Mouse (Mus musculus): Measurements from ENCODE around the gene Slc35b2. TPM values are rescaled to one million over a fixed set of nuclear protein-coding genes. Genes with fewer than 3 reads are reported as not detected.

Gene Slc35b2
- 10 to 100 TPM; 27.7 to 33.8 TPM for polyA plus RNA-seq (2017; shearing (Covaris generic))

DNA sequence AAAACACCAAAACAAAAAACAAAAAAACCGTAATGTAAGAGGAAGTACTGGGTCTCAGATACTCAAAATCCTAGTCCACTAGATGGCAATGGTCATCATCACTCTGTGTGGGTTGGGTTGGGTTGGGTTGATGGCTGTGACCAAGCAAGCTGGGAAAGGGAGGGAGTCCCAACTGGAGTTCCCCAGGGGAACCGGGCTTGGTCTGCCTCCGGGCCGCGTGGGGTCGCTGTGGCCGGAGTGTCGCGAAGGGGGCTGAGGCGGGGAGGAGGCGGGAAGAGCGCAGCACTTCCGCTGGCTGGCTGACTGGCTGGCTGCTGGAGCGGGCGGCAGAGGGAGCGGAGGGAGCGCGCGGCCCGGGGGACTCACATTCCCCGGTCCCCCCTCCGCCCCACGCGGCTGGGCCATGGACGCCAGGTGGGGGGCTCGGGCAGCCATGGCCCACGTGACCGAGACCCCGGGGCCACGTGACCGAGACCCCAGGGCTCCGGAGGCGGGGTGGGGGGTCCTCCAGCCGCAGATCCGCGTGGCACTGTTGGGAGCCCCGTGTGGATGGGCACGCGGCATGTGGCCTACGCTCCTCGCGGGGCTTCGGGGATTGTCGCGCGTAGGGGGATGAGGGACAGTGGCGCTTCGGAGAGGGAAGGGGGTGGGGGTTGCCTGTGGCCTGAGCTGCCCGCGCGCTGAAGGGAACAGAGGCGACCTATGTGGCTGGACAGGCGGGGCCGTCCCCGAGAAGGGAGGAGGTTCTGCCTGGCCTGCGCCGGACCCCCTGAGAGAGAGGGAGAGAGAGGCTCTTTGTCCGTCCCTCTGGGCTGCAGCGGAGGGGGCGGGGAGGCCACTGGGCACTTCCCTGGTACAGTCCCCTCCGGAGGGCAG lies at the start of gene Slc35b2:
Gene Slc35b2, plus strand, starts transcription at position 220 of the 876 bp plus-strand sequence.
- ATAC-seq = peak; percentile 76

DNA sequence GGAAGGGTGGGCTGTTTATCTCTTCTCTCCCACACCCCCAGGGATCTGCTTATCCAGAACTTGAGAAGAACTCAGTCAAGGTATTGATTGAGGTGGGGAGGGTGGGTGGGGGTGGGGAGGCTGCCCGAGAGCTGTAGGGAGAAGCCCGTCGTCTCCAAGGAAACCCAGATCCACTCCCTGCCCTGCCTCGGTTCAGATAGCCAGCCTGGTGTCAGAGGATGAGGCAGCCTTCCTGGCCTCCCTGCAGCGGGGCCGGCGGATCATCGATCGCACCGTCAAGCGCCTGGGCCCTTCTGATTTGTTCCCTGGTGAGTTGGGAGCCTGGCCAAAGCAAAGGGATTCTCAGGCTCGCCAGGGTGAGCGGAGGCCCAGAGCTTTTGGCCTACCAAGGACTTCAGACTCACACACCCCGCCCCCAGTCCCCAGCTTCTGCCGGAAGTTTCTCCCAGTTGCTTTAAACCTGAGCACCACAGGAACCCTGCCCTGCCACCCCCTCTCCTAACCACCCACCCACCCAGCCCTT lies 48.4 kb upstream of the Slc35b2 start:
- no peak for ATAC-seq

DNA sequence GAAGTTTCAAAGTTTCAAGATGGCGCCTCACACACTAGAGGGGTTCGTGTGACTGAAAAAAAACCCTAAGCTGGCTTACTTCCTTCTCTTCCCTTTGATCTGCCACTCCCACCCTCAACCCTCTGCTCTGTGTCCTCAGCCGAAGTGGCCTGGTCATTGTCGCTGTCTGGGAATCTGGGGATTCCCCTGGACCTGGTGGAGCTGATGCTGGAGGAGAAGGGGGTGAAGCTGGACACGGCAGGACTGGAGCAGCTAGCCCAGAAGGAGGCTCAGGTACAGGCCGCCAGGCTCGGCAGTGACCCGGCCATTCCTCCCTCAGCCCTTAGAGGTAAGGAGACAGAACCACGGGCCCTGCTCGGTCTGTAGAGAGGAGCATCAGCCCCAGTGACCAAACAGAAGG lies 47.9 kb upstream of the Slc35b2 start:
- ATAC-seq = no peak

DNA sequence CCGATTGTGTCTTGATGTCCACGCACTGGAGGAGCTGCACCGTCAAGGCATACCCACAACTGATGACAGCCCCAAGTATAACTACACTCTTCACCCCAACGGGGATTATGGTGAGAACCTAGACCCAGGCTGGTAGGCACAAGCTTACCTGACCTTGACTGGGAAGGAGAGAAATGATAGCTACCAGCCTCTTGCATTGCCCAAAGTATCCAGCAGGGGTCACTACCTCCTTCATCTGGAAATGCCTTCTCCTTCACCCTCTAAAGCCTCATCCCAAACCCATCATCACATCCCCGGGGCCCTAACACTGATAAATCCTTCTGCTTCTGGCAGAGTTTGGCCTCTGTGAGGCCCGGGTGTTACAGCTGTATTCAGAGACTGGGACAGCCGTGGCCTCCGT lies 47.2 kb upstream of the Slc35b2 start:
- peak; percentile 65 for ATAC-seq

DNA sequence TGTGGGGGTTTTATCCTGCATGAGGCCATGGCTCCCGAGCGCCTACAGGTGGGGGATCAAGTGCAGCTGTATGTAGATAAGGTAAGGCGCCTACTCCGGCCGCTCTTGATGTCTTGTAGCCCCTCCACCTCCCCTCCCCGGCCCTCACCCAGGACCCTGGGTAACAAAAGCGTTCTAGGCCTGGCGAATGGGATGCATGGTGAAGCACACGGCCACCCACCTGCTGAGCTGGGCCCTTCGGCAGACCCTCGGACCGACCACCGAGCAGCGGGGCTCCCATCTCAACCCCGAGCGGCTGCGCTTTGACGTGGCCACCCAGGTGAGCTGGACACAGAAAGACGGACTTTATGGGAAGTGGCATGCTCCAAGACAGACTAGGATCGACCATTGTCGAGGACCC lies 46.5 kb upstream of the Slc35b2 start:
- no peak for ATAC-seq

DNA sequence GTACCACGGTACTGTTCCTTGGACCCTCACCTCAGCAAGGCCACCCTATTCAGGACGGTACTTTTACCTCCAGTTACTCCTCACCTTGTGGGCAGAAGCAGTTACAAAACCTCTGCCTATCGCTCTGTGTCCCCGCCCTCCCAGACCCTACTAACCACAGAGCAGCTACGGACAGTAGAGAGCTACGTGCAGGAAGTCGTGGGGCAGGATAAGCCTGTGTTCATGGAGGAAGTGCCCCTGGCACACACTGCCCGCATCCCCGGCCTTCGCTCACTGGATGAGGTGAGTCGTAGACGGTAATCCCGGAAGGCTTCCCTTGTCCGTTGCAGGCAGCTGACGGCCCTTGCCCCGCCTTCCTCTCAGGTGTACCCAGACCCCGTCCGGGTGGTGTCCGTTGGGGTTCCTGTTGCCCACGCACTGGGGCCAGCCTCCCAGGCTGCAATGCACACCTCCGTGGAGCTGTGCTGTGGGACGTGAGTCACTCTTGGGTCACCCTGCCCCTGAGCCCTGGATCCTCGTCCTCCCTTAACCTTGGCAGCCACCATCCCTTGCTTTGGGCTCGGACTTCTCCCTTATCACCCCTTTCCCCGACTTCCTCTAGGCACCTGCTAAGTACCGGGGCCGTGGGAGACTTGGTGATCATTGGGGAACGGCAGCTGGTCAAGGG lies 46.0 kb upstream of the Slc35b2 start:
- ATAC-seq = no peak

DNA sequence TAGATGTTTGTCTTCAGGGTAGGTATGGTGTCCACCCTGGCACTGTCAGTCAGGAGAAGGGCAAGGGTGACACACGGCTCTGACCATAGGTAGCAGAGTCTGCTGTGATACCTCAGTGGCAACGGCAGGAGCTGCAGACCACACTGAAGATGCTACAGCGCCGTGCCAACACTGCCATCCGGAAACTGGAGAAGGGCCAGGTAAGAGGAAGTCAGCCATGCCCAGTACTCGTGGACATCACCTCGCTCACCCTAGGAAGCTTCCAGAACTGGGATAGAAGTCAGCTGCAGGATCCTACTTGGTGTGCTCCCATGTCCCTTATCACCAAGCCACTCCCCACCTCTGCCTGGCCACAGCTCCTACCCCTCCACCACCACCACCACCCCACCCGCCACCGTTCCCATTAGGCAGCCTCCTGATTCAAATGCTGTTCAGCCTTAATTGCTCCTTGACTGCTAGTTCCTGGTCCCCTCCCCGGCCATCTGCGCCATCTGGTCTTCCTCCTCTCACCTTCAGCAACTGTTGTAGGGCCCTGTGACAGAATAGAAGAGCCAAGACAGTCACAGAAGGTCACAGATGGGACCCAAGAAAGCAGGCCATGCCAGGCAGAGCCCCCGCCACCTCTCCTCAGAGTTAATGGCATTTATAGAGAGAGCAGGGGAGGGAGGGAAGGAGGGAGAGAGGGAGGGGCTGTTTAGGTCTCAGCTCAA lies 44.8 kb upstream of the Slc35b2 start:
- no peak for ATAC-seq

DNA sequence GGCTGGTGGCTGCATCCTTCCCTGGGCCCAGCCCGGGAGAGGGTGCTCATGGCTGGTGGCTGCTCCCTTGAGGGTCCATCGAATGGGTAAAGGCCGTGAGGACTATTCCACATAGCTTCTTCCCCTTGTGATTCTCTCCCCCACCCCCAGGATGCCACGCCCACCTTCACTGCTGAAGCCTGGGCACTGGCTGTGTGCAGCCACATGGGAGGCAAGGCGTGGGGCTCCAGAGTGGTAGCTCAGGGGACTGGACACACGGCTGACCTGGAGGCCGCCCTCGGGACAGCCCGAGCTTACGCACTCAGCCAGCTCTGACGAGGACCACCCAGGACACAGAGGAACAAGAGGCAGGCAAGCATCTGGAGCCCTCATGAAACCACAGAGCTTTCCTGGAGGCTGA lies 43.5 kb upstream of the Slc35b2 start:
- no peak for ATAC-seq

DNA sequence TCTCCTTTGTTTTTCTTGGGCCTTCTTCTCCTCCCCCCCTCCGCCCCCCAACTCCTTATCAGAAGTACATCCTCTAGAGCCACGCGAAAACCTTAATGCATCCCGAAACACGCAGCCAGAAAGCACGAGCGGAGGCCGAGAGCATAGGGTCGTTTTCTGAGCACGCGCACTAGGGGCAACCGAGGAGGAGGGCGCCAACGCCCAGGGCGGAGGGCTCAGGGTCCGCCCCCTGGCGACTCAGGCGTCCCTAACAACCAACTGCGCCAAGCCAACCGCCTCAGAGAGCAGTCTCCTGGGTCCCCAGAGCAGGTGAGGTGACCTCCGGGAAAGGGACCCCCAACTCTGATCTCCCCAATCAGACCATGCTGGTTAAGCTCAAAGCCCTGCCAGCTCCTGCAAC lies 40.4 kb upstream of the Slc35b2 start, which contains the start of gene Tcte1:
Gene Tcte1, plus strand, starts transcription at position 172 of the 400 bp plus-strand sequence.
- no peak for ATAC-seq

DNA sequence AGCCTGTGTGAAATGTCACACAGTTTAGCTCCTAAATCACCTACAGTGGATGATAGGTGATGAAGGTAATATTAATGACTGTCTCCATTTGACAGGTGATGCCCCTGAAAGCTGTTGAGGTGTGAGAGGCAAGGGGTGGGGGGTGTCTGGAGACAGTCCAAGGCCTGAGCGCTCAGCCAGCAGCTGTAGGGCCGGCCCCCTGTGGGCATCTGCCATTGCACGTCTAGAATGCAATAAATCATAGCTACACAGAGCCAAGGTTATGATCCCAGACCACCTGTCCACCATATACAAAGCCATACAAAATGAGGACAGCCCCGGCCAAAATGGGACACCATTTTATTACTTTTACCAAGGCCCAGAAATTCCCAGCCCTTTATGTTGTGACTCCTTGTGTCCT lies 38.7 kb upstream of the Slc35b2 start:
- ATAC-seq = no peak

DNA sequence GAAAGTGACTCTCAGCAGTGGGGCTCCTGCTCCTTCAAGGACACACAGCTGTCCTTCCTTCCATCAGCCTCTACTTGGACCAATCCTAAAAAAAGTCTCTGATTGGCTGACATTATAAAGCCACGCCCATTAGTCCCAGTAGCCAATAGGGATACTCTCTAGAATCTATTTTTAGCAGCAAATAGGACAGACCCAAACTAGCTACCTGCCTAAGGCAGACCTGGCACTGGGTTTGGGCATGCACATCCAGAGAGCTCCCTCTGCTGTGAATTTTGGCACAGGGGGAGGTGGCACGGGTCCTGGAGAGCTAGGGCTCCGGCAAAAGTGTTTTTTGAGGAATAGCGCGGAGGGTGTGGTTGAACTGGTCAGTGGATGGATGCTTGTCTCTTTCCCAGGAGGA lies 37.1 kb upstream of the Slc35b2 start:
- ATAC-seq = no peak

DNA sequence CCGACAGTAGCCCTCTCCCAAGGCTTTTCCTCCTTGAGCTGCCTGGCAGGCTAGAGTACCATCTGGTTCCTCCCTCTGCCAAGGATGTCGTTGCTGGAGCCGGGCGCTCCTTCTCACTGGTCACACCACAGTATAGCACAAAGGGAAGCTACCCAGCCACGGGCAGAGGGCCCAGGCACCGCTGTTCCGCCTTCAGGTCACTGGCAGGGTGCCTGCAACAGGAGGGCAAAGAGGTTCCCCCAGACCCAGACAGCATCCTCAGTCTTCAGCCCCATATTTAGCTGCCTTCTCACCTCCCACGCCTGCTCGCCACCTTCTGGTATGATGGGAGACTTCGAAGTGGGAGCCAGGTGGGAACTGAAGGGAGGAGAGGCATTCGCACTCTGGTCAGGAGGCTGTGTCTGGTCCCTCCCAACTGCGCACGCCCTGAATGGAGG lies 33.3 kb upstream of the Slc35b2 start:
- no peak for ATAC-seq

DNA sequence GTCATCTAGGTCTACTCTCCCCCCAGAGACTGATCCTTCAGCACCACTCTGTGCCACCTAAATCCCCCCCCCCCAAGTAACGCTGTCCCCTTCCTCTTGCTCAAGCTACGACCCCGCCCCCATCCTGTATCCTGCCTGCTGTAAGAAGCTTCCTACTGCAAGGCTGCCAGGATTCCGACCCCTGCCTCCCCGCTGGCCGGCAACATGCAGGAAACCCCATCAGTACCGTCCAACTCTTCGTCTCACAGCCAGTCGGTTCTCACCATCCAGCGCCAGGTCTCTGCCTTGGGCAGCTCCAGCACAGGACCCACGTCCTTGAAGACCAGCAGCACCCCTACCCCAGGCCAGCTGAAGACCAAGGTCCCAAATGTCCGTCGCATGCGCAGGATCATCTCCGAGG lies 30.8 kb upstream of the Slc35b2 start:
- ATAC-seq = no peak

DNA sequence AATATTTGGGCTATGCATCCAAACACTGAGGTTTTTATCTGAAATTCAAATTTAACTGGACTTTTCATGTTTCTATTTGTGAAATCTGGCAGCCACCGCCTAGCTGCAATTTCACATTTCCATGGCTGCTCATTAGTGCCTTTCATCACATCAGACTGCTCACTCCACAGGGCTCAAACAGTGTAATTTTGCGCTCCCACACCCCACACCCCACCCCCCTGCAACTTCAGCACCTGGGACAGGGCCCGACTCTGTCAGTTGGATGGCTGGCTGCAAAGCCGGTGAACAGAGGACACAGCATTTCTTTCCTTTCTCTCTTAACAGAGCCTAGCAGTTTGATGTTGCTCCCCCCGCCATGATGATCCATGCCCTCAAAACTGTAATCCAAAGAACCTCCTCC lies 27.4 kb upstream of the Slc35b2 start:
- no peak for ATAC-seq

DNA sequence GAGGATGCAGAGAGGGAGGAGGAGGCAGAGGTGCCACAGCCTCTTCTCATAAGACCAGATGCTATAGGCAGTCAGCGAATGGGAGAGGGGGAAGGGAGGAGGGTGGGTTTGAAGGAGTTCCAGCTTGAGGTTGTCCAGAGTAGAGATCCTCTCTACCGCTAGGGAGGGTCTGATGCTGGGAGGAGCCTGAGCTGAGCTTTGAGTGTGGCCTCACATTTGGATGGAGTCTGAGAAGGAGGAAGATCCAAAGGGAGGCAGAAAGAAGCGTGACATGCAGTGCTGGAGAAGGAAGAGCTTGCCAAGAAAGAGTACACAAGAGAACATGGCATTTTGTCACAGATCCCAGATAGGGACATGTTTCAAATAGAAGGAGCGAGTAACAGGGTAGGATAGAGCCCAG lies 25.3 kb upstream of the Slc35b2 start:
- no peak for ATAC-seq

DNA sequence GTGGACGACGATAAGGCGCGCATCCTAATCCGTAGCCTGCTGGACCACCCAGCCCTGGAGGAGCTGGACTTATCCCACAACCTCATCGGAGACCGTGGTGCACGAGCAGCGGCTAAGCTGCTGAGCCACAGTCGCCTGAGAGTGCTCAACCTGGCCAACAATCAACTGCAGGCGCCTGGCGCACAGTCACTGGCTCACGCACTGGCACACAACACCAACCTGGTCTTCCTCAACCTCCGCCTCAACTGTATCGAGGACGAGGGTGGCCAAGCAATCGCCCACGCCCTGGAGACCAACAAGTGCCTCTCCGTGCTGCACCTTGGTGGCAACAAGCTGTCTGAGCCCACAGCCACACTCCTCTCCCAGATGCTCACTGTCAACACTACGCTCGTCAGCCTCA lies 24.0 kb upstream of the Slc35b2 start:
- no peak for ATAC-seq

DNA sequence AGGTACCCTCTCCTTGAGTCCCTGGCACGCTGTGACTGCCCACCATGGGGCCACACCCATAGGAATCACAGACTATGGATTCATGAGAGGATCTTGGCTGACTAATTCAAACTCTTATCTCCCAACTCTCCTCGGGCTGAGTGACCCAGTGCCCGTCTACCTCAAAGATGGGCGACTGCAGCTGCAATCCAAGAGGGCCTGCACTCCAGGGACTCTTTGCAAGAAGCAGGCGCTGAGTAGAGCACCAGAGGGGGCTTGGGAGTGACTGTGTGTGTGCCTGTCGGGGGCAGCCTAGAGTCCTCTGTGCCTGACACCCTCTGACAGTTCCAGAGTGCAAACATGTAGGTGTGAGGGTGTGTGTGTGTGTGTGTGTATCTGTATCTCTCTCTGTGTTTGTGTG lies 21.5 kb upstream of the Slc35b2 start:
- no peak for ATAC-seq

DNA sequence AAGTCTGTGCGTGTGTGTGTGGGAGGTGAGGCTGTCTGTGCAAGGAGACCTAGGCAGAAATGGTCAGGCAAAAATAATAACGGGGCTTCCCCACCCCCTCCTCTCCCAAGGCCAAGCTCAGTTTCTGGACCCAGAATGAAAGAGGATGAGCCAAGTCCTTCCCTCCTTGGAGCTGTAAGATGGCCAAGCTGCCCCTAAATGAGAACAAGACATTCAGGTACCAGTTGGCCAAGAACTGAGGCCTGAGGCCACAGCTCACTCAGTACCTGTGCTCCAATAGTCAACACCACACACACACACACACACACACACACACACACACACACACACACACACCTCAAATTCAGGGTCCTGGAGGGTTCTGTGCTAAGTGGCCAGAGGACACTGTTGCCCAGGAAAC lies 21.0 kb upstream of the Slc35b2 start:
- ATAC-seq = no peak

DNA sequence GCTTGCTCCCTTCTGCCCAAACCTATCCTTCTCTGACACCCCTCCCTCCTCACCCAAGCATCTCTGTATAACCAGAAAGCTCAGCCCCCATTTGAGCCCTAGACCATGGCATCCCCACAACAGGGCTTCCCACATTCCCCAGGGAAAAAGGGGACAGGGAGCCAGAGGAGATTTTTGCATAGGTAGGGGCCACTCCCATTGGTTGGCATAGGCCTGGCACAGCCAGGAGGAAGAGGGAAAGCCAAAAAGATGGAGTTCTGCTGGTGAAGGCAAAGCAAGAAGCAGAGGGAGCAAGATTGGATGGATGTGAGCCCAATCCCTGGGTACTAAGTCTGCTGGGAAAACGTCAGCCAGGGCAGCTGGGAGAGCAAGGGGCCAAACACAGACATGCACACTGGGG lies 20.6 kb upstream of the Slc35b2 start:
- no peak for ATAC-seq

DNA sequence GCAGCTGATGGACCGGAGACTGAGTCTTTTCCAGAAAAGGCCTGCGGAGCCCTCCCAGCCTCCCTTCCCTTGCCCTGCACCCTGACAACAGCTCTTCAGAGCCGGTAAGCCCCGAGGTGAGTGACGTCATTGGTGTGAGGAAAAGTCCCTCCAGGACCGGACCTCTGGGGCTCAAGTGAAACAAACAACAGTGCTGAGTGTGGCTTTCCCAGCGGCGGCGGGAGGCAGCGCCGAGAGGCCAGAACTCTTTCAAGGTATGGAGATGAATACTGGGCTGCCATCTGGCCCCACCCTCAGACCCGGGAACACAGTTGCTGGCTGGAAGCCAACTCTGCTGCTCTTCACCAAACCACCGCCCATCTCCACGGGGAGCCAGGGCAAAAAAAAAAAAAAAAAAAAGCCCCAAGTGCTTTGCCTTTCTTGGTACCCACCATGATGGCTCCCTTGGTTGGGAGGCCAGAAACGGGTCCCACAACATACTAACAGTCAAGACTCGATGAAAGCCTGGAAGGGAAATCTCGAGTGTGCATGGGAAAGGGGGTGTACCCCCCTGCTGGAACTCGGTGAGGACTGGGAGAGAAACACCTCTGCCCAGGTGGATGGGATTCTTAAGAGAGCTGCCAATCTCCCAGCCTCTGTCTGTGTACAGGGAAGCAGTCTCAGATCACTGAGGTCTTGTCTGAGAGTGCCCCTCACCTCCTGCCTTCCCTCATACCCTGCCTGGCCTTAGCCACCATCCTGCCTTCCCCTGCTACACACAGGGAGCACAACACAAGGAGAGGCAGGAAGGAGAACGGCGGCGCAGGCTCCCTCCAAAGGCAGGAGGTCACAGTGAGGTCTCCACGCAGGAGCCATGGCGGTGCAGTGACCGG lies 19.4 kb upstream of the Slc35b2 start:
- ATAC-seq = no peak

DNA sequence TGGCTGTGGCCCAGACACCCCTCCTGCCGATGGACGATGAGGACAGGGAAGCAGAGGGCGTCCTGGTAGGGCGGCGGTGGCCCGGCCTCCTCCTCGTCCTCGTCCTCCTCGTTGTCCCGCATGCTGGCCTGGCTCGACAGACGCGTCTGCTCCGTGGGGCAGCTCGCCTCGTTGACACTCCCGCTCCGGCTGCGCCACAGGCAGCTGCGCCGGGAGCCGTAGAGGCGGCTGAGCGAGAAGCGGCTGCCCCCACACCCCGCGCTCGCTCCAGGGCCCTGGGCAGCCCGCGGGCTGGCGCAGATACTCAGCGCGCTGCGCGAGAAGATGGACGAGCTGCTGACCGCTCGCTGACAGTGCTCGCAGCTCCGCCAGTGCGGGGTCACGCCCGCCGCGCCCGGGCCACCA lies 18.8 kb upstream of the Slc35b2 start:
- ATAC-seq = no peak

DNA sequence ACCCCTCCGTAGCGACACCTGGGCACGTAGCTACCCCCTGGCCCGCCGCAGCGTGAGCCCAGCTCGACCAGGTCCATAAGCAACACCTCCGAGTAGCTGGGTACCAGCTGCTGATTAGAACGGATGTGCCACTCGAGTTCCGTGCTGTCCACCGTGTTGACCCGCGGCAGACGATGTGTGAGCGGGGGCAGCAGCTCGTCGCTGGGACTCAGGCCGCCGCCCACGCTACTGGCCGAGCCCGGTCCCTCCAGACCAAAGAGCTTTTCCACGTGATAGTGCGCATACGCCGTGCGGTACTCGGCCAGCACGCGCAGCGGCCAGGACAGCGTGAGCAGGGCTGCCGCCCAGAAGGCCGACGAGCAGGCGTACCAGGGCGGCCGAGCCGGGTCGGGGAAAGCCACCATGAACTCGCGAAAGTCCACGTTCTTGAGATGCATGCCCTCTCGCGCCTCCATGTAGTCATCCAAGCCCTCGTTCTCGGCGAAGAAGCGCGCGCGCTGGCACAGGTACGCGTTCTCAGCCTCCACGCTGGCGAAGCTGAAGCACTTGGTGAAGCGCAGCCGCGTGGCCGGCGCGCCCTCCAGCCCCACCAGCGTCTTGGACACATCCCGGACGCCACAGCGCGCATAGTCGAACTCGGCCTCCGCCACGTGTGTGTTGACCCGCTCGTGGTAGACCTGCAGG lies 18.3 kb upstream of the Slc35b2 start:
- ATAC-seq = no peak

Data from activated CD4-positive, CD25-positive, alpha-beta regulatory T cell, adult 4 months (primary cell).